Mouse (Mus musculus): ENCODE data around the gene Foxn2. TPM values are rescaled to one million over a fixed set of nuclear protein-coding genes. Genes with fewer than 3 reads are reported as not detected.

The Foxn2 gene
- polyA plus RNA-seq, 1 experiment: 2.6 TPM

GRCm38 (mm10) chr17:88439536-88440050 is 918 bp upstream of the Foxn2 start:
- TF ChIP-seq GATA1 (IDR thresholded peaks at IDR 0.05; ENCODE audit: borderline replicate concordance, low read length) (no peak), FLI1 (IDR thresholded peaks at IDR 0.05; ENCODE audit: low read length) (no peak)
- no peaks in the 10 kb centered on the region for H3K36me3 ChIP-seq (replicated peaks; ENCODE audit: low read length)
- peak overlapping the region; percentile 94 for H3K4me3 ChIP-seq (replicated peaks)
- H3K4me1 ChIP-seq: peaks cover 13% of the 10 kb centered on the region
- H3K27me3 ChIP-seq (replicated peaks): peaks cover 4% of the 10 kb centered on the region
- H3K9me3 ChIP-seq: peaks cover 6% of the 10 kb centered on the region

GRCm38 (mm10) chr17:88441001-88441431 is 505 bp downstream of the Foxn2 start:
- Histone ChIP-seq H3K4me1 (peaks cover 13% of the 10 kb centered on the region), H3K36me3 (replicated peaks; ENCODE audit: low read length) (no peaks in the 10 kb centered on the region), H3K4me3 (replicated peaks) (peak overlapping the region; percentile 94), H3K9me3 (peaks cover 6% of the 10 kb centered on the region), H3K27me3 (replicated peaks) (no peaks in the 10 kb centered on the region)
- TF ChIP-seq GATA1 (IDR thresholded peaks at IDR 0.05; ENCODE audit: borderline replicate concordance, low read length) (no peak), FLI1 (IDR thresholded peaks at IDR 0.05; ENCODE audit: low read length) (no peak)

- TF ChIP-seq FLI1 (IDR thresholded peaks at IDR 0.05; ENCODE audit: low read length) (no peak), GATA1 (IDR thresholded peaks at IDR 0.05; ENCODE audit: borderline replicate concordance, low read length) (no peak)
- peaks cover 15% of the 10 kb centered on the region for H3K4me1 ChIP-seq
- peak overlapping the region; percentile 94 for H3K4me3 ChIP-seq (replicated peaks)
These were observed 1.1 kb downstream of the Foxn2 start for GRCm38 (mm10) chr17:88441432-88442174.

GRCm38 (mm10) chr17:88442661-88443060 is 2.1 kb downstream of the Foxn2 start:
- Histone ChIP-seq H3K27me3 (replicated peaks) (no peaks in the 10 kb centered on the region), H3K9me3 (peaks cover under 1% of the 10 kb centered on the region; the same call in 1 of the 2 replicates), H3K36me3 (replicated peaks; ENCODE audit: low read length) (no peaks in the 10 kb centered on the region), H3K4me3 (replicated peaks) (peak overlapping the region; percentile 94), H3K4me1 (peaks cover 18% of the 10 kb centered on the region)
- TF ChIP-seq GATA1 (IDR thresholded peaks at IDR 0.05; ENCODE audit: borderline replicate concordance, low read length) (no peak), FLI1 (IDR thresholded peaks at IDR 0.05; ENCODE audit: low read length) (no peak)

More at GRCm38 (mm10) chr17:88441432-88442174, 1.1 kb downstream of the Foxn2 start:
- Histone ChIP-seq H3K9me3 (peaks cover 6% of the 10 kb centered on the region), H3K36me3 (replicated peaks; ENCODE audit: low read length) (no peaks in the 10 kb centered on the region), H3K27me3 (replicated peaks) (no peaks in the 10 kb centered on the region)

GRCm38 (mm10) chr17:88443186-88443585 is 2.7 kb downstream of the Foxn2 start:
- Histone ChIP-seq H3K4me1 (peaks cover 18% of the 10 kb centered on the region), H3K9me3 (no peaks in the 10 kb centered on the region), H3K36me3 (replicated peaks; ENCODE audit: low read length) (no peaks in the 10 kb centered on the region), H3K4me3 (replicated peaks) (peak overlapping the region; percentile 94), H3K27me3 (replicated peaks) (no peaks in the 10 kb centered on the region)
- TF ChIP-seq GATA1 (IDR thresholded peaks at IDR 0.05; ENCODE audit: borderline replicate concordance, low read length) (no peak), FLI1 (IDR thresholded peaks at IDR 0.05; ENCODE audit: low read length) (no peak)

GRCm38 (mm10) chr17:88458079-88458478 is 17.6 kb downstream of the Foxn2 start:
- Histone ChIP-seq H3K36me3 (replicated peaks; ENCODE audit: low read length) (peaks cover under 1% of the 10 kb centered on the region), H3K27me3 (replicated peaks) (no peaks in the 10 kb centered on the region), H3K4me1 (peaks cover 20% of the 10 kb centered on the region), H3K9me3 (no peaks in the 10 kb centered on the region), H3K4me3 (replicated peaks) (no peak overlapping the region)
- no peak for TF ChIP-seq FLI1 (IDR thresholded peaks at IDR 0.05; ENCODE audit: low read length)
- no peak for TF ChIP-seq GATA1 (IDR thresholded peaks at IDR 0.05; ENCODE audit: borderline replicate concordance, low read length)

GRCm38 (mm10) chr17:88459516-88459915 is 19.0 kb downstream of the Foxn2 start:
- Histone ChIP-seq H3K27me3 (replicated peaks) (no peaks in the 10 kb centered on the region), H3K4me1 (peaks cover 27% of the 10 kb centered on the region), H3K9me3 (no peaks in the 10 kb centered on the region), H3K4me3 (replicated peaks) (no peak overlapping the region), H3K36me3 (replicated peaks; ENCODE audit: low read length) (peaks cover 8% of the 10 kb centered on the region)
- no peak for TF ChIP-seq FLI1 (IDR thresholded peaks at IDR 0.05; ENCODE audit: low read length)
- TF ChIP-seq GATA1 (IDR thresholded peaks at IDR 0.05; ENCODE audit: borderline replicate concordance, low read length): no peak

DNA sequence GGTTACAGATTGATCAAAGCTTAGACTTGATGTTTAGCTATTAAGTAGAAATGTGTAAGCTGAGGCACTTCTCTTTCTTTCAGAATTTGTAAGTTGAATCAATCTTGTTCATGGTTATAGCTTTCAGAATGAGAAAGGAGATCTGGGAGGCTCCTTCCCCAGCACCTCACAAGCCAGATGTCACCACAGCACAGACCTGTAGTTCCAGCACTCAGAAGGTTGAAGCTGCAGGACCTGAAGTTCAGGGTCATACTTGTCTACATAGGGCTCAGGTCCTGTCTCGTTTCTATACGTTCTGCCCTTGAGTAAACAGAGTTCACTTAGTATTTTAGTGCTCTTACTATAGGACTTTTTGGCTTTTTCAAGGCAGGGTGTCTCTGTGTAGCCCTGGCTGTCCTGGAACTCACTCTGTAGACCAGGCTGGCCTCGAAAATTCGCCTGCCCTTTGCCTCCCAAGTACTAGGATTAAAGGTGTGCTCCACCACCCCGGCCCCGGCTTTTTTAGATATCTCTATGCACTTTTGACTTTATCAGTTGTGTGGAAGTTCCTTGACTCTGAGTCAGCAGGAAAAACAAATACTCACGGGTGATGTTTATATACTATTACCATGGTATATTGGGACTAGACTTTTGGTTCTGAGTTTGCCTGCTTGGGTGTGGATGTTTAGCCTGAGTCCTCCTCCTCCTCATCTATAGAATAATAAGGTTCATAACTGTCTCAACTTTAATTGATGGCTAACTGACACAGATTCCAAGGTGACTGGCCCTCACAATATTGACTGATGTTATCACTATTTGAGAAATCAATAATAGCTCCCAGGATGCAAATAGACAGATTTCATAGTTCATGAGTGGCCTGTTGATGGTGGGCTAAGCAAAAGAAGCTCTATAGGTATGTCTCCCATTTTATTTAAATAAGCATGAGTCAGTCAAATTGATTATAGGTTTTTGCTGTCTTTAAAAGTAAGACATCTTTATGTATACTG is 19.7 kb downstream of the Foxn2 start:
- H3K4me1 ChIP-seq: peaks cover 27% of the 10 kb centered on the region
- no peaks in the 10 kb centered on the region for H3K9me3 ChIP-seq
- no peak overlapping the region for H3K4me3 ChIP-seq (replicated peaks)
- no peak for TF ChIP-seq FLI1 (IDR thresholded peaks at IDR 0.05; ENCODE audit: low read length)
- TF ChIP-seq GATA1 (IDR thresholded peaks at IDR 0.05; ENCODE audit: borderline replicate concordance, low read length): no peak
- peaks cover 11% of the 10 kb centered on the region for H3K36me3 ChIP-seq (replicated peaks; ENCODE audit: low read length)
- no peaks in the 10 kb centered on the region for H3K27me3 ChIP-seq (replicated peaks)

- H3K9me3 ChIP-seq: no peaks in the 10 kb centered on the region
- H3K4me3 ChIP-seq (replicated peaks): no peak overlapping the region
- peaks cover 35% of the 10 kb centered on the region for H3K4me1 ChIP-seq
- H3K36me3 ChIP-seq (replicated peaks; ENCODE audit: low read length): peaks cover 27% of the 10 kb centered on the region
- H3K27me3 ChIP-seq (replicated peaks): no peaks in the 10 kb centered on the region
- TF ChIP-seq GATA1 (IDR thresholded peaks at IDR 0.05; ENCODE audit: borderline replicate concordance, low read length) (no peak), FLI1 (IDR thresholded peaks at IDR 0.05; ENCODE audit: low read length) (no peak)
These were observed 22.1 kb downstream of the Foxn2 start for GRCm38 (mm10) chr17:88462658-88463057.

All from megakaryocyte, embryonic 14.5 days (primary cell).